Mouse (Mus musculus) E14TG2a.4 (cell line): ENCODE measurements around the gene Car10.

Experiments
- CTCF ChIP-seq: conservative IDR thresholded peaks from 2 replicates; pipeline ENCODE4 v1.5.1; 2014; ENCODE audit warnings: low read length
- NANOG ChIP-seq: IDR thresholded peaks from 2 replicates; pipeline ENCODE4 v1.6.1; 2014; ENCODE audit warnings: borderline replicate concordance, low read length, mixed read lengths
- POU5F1 ChIP-seq: IDR thresholded peaks from 2 replicates; pipeline ENCODE4 v1.6.1; 2014; ENCODE audit warnings: low read length, borderline replicate concordance

DNA sequence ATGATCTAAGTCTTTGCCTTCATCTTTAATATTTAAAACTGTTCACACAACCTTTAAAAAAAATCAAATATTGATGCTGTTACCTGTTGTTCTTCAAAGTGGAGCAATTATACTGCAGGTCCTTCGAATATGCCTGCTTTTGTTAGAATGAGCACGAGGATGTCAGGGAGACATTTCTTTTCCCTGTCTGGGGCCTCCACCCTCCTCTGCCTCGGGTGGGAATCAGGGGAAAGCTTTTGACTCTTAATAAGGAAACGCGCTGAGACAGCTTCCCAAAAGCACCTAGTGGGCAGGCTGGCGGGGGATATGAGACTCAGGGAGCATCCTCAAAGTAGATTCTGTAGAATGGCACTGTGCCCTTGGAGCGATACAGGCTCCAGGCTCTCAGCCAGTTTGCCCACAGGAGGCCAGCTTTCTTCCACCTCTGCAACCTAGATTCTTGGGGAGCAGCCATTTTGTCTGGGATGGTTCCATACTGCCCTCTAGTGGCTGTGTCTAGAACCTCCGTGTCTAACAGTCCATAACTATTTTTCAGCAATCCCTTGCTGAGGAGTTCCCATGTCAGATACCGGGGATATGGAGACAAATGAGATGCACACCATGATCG is 373.8 kb downstream of the Car10 start:
- TF ChIP-seq CTCF (peak; percentile 74), POU5F1 (no peak), NANOG (no peak)
